Mouse (Mus musculus) megakaryocyte progenitor cell, adult 5-6 weeks (primary cell): ENCODE data around the gene Fam107b. TPM values are rescaled to one million over a fixed set of nuclear protein-coding genes. Genes with fewer than 3 reads are reported as not detected.
"Not testable (repeated sequence)": the region's sequence is repeated elsewhere in the genome, so short reads cannot be mapped to it uniquely, and the experiment has no call there.

Experiments used
- ATAC-seq: replicated peaks from 2 replicates; pipeline ENCODE4 v1.8.0; 2016; ENCODE audit warnings: mild to moderate bottlenecking, moderate TSS enrichment, inconsistent platforms; ENCODE audit not compliant: poor library complexity
- total RNA-seq, 2 experiments: library from RNA; stranded (forward) in 1 of 2; stranded (reverse) in 1 of 2; fragments of 157-497, 149-512 nt in 1 of 2; fragments of 200-1000 nt in 1 of 2; gene quantifications; 2 replicates each; pipeline versions ENCODE4 v1.2.3 to v1.2.4; 2015 to 2017

Gene Fam107b
- total RNA-seq, 2 experiments from 2014 or later, result 622 to 1,007 TPM

DNA sequence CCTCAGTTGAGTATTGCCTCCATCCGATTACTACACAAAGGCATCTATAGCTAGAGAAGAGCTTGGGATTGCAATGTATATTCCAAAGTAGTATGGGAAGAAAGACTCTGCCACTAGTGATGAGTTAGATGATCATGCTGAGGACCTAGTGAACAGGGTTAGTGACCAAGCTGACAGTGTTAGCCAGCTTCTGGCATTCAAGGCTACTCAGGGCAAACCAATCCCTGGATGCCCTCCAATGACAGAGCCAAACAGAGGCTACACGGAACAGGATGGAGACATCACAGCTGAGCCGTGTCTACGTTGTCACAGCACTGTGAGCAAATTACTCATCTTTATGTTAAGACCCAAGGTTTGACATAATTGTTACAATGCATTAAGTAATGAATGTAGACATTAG, 138.3 kb downstream of the Fam107b start:
- ATAC-seq, result no peak

GRCm38 (mm10) chr2:3709882-3710281, 139.6 kb downstream of the Fam107b start:
- peak; percentile 18; the same call in 1 of the 2 replicates for ATAC-seq

GRCm38 (mm10) chr2:3710521-3710920, 140.2 kb downstream of the Fam107b start:
- ATAC-seq, result no peak

DNA sequence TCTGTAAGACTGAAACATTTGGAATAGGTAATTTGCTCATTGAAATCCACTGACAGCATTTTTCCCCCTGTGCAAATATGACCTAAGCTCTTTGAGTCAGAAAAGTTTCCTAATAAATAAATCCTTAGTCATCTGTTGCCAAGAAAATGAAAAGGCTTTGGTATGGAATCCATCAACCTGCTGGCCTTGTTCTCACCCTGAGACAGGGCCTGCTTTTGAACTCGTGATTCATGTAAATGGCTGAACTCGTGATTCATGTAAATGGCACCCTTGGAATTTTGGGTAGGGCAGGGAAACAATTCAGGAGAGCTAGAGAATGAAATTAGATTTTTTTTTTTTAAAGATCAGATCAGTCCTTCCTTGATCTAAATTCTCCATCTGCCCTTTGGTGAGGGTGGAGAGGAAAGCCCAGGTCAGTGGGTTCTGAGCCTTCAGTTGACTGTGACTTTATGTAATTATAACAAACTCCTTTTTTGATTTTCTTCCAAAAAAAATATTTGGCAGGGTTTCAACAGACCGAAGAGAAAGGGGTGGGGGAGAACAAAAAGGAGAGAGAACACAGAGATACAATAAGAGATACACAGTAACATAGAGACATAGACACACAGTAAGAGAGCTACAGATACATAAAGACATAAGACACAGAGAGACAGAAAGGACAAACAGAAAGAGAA, 142.2 kb downstream of the Fam107b start:
- ATAC-seq, result no peak

- ATAC-seq, result peak; percentile 75
Measured at GRCm38 (mm10) chr2:3713212-3713681, 143.0 kb downstream of the Fam107b start.

GRCm38 (mm10) chr2:3713682-3714361, 143.5 kb downstream of the Fam107b start:
- ATAC-seq, result no peak

DNA sequence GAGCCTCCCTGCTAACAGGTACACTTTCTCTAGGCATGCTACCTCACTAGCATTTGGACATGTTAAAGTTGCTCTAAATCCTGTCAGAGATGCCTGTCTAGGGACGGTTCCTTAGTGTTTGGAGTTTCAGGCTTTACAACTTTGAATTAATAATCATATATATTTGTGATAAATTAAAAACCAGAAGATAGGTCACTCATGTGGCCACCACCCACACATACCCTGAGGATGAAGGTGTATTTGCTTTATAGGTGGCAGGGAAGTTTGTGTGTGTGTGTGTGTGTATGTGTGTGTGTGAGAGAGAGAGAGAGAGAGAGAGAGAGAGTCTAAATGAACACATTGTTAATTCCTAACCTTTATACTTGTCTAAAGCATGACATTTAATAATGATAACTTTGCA, 144.2 kb downstream of the Fam107b start:
- ATAC-seq, result no peak

GRCm38 (mm10) chr2:3715424-3715823, 145.1 kb downstream of the Fam107b start:
- peak; percentile 19 for ATAC-seq

GRCm38 (mm10) chr2:3717268-3717667, 147.0 kb downstream of the Fam107b start:
- peak; percentile 18; the same call in 1 of the 2 replicates for ATAC-seq

GRCm38 (mm10) chr2:3717847-3718246, 147.6 kb downstream of the Fam107b start:
- ATAC-seq, result no peak

DNA sequence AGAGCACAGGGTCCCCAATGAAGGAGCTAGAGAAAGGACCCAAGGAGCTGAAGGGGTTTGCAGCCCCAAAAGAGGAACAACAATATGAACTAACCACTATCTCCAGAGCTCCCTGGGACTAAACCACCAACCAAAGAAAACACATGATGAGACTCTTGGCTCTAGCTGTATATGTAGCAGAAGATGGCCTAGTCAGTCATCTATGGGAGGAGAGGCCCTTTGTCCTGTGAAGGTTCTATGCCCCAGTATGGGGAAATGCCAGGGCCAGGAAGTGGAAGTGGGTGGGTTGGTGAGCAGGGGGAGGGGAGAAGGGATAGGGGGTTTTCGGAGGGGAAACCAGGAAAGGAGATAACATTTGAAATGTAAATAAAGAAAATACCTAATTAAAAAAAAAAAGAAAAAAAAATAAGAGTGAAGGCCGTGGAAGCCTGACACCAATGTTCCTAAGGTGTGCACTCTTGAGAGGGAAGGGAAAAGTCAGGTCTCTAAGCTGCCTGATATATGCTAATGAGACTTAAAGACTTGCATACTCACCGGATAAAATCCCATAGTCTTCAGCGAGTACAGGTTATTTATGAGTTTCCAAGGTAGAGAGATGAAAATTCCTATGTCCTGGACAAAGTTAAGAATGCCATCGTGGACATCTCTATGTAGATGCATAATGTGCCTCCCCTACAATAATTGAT, 149.3 kb downstream of the Fam107b start:
- not testable (repeated sequence) for ATAC-seq

GRCm38 (mm10) chr2:3721107-3721506, 150.8 kb downstream of the Fam107b start:
- peak; percentile 8; the same call in 1 of the 2 replicates for ATAC-seq

DNA sequence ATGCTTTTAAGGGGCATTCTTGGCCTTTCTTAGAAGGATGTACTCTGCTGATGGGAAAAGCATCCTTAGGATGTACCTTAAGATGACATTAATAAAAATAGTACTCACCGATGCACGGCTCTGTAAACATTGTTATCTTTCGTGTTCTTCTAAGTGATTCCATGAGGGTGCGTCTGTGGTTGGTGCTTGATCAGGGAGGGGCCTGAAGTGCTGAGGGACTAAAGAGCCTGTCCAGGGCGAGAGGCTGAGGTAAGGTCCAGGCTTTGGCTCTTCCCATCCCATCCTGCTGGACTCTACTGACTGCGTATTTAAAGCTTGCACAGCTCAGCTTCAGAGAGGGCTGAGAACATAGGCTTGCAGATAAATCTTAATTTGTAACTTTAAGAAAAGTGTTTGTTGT, 151.7 kb downstream of the Fam107b start:
- no peak for ATAC-seq

GRCm38 (mm10) chr2:3723391-3724106, 153.3 kb downstream of the Fam107b start:
- ATAC-seq, result peak; percentile 32

DNA sequence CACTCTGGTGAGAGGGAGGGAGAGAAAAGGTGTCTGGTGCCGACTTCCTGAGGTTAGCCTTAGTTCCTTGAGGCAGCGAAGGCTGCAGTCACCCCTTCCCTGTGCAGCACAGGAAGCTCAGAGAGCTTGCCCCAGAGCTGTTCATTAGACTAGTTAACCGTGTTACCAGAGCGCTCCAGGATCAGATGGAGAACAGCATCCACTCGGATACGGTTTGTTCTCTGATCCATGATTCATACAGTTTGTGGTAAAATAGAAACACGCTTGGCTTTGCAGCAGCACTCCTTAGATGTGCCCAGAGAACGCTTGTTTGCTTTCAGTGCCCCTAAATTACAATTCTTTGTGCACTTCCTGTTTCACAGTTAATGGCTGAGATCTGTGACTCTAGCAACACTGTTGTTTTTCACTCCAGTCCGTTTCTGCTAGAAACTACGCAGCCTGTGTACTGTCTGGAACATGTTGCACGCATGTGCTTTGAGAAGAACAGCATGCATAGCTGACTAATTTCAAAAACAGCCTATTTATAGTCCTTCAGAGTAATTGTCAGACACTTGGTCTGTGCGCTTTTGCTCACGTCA, 156.3 kb downstream of the Fam107b start:
- peak; percentile 36 for ATAC-seq

DNA sequence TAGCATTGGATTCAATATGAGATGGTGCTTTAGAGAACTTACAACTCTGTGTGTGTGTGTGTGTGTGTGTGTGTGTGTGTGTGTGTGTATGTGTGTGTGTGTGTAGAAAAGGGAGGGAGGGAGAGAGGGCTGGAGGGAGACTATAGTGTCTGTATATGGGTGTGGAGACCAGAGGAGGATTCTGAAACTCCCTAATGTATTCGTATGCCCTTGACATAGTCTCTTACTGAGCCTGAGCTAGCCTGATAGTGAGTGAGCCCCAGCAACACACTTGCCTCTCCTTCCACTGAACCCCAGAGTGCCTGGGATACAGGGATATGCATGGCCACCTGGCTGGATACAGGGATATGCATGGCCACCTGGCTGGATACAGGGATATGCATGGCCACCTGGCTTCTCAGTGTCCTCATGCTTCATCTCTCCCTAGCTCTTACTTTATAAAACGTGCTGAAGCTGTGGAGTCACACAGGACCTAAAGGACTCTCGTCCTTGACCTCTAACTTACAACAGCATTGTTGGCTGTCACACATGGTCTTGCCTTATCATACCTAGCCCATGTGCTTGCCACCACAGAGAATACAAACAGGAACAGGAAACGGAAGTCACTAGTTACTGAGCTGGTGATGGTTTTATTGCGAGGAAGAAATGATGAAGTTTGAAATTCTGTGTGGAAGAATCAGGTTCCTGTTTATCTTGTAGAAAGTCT, 157.1 kb downstream of the Fam107b start:
- peak; percentile 49 for ATAC-seq

GRCm38 (mm10) chr2:3728090-3728489, 157.8 kb downstream of the Fam107b start:
- no peak for ATAC-seq

- ATAC-seq, result no peak
Measured at GRCm38 (mm10) chr2:3729586-3729985, 159.3 kb downstream of the Fam107b start.

DNA sequence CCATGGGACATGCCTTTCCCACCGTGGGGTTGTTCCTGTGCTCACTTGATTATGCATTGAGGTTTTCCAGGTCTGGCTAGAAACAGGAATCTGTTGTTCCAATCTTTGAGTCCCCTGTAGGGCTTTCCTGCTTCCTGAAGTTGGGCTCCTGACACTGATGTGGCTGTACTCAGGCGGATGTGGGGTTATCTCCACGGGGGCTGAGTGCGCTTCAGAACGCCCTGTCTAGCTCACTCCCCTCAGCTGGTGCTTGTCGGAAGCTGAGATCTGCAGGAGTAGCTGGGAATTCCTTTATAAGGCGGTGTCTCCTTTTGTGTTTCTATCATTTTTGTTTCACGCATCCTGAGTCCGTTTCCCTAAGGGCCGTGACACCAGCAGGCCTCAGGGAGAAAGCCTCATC, 160.5 kb downstream of the Fam107b start:
- ATAC-seq, result peak; percentile 21; the same call in 1 of the 2 replicates
